Mouse (Mus musculus): Measurements from ENCODE around the gene Med19. TPM values are rescaled to one million over a fixed set of nuclear protein-coding genes. Genes with fewer than 3 reads are reported as not detected.

Med19 gene
- polyA plus RNA-seq, 2 experiments, result 20.4 to 33.6 TPM

GRCm38 (mm10) chr2:84682605-84683183, 4.5 kb downstream of the Med19 start:
- no peak overlapping the region for H3K4me3 ChIP-seq (replicated peaks; ENCODE audit: low read length)
- peaks cover 42% of the 10 kb centered on the region for H3K36me3 ChIP-seq (ENCODE audit: control insufficient read depth, insufficient read depth, low read length)
- ATAC-seq (ENCODE audit: low FRiP score, low read depth), result no peak
- DNase-seq (ENCODE audit: low spot score), result no peak
- peaks cover 5% of the 10 kb centered on the region; the same call in 1 of the 2 replicates for H3K4me1 ChIP-seq (ENCODE audit: control insufficient read depth, insufficient read depth, low read length)
- no peak overlapping the region for H3K27ac ChIP-seq (replicated peaks; ENCODE audit: low read depth, low read length)
- TF ChIP-seq POLR2A (IDR thresholded peaks at IDR 0.05; ENCODE audit: borderline replicate concordance, extremely low read depth, insufficient read depth, insufficient read length), result no peak
- no peaks in the 10 kb centered on the region for H3K9me3 ChIP-seq (ENCODE audit: control insufficient read depth, low read length)
- H3K9ac ChIP-seq (ENCODE audit: low read depth, low read length, severe bottlenecking), result no peak overlapping the region
- no peaks in the 10 kb centered on the region for H3K27me3 ChIP-seq (ENCODE audit: control insufficient read depth, insufficient read depth, low read length)
- 79% methylated on average over 6 of the region's 6 CpGs for WGBS
- no peak overlapping the region for H3K4me2 ChIP-seq (replicated peaks; ENCODE audit: low read depth, low read length, severe bottlenecking)

GRCm38 (mm10) chr2:84688080-84688844, 10.1 kb downstream of the Med19 start:
- ATAC-seq (ENCODE audit: low FRiP score, low read depth) (no peak), DNase-seq (ENCODE audit: low spot score) (no peak)
- Histone ChIP-seq H3K9me3 (ENCODE audit: control insufficient read depth, low read length) (no peaks in the 10 kb centered on the region), H3K27ac (replicated peaks; ENCODE audit: low read depth, low read length) (no peak overlapping the region), H3K4me3 (replicated peaks; ENCODE audit: low read length) (no peak overlapping the region), H3K36me3 (ENCODE audit: control insufficient read depth, insufficient read depth, low read length) (peaks cover 78% of the 10 kb centered on the region), H3K4me2 (replicated peaks; ENCODE audit: low read depth, low read length, severe bottlenecking) (no peak overlapping the region), H3K27me3 (ENCODE audit: control insufficient read depth, insufficient read depth, low read length) (no peaks in the 10 kb centered on the region), H3K4me1 (ENCODE audit: control insufficient read depth, insufficient read depth, low read length) (no peaks in the 10 kb centered on the region), H3K9ac (ENCODE audit: low read depth, low read length, severe bottlenecking) (no peak overlapping the region)
- 83% methylated on average over 2 of the region's 2 CpGs for WGBS
- no peak for TF ChIP-seq POLR2A (IDR thresholded peaks at IDR 0.05; ENCODE audit: borderline replicate concordance, extremely low read depth, insufficient read depth, insufficient read length)

GRCm38 (mm10) chr2:84690050-84690449, 11.8 kb downstream of the Med19 start:
- no peak for ATAC-seq (ENCODE audit: low FRiP score, low read depth)

GRCm38 (mm10) chr2:84695007-84695695, 16.9 kb downstream of the Med19 start:
- peaks cover 75% of the 10 kb centered on the region for H3K36me3 ChIP-seq (ENCODE audit: control insufficient read depth, insufficient read depth, low read length)
- no peak for TF ChIP-seq POLR2A (IDR thresholded peaks at IDR 0.05; ENCODE audit: borderline replicate concordance, extremely low read depth, insufficient read depth, insufficient read length)
- H3K4me2 ChIP-seq (replicated peaks; ENCODE audit: low read depth, low read length, severe bottlenecking), result no peak overlapping the region
- H3K27ac ChIP-seq (replicated peaks; ENCODE audit: low read depth, low read length), result no peak overlapping the region
- ATAC-seq (ENCODE audit: low FRiP score, low read depth) (no peak), DNase-seq (ENCODE audit: low spot score) (no peak)
- no peaks in the 10 kb centered on the region for H3K9me3 ChIP-seq (ENCODE audit: control insufficient read depth, low read length)
- no peaks in the 10 kb centered on the region for H3K4me1 ChIP-seq (ENCODE audit: control insufficient read depth, insufficient read depth, low read length)
- no peak overlapping the region for H3K4me3 ChIP-seq (replicated peaks; ENCODE audit: low read length)
- H3K9ac ChIP-seq (ENCODE audit: low read depth, low read length, severe bottlenecking), result no peak overlapping the region
- WGBS, result 92% methylated on average over 5 of the region's 5 CpGs
- H3K27me3 ChIP-seq (ENCODE audit: control insufficient read depth, insufficient read depth, low read length), result no peaks in the 10 kb centered on the region

More at GRCm38 (mm10) chr2:84690050-84690449, 11.8 kb downstream of the Med19 start:
- Histone ChIP-seq H3K36me3 (ENCODE audit: control insufficient read depth, insufficient read depth, low read length) (peaks cover 82% of the 10 kb centered on the region), H3K4me1 (ENCODE audit: control insufficient read depth, insufficient read depth, low read length) (no peaks in the 10 kb centered on the region), H3K9me3 (ENCODE audit: control insufficient read depth, low read length) (no peaks in the 10 kb centered on the region), H3K4me2 (replicated peaks; ENCODE audit: low read depth, low read length, severe bottlenecking) (no peak overlapping the region), H3K9ac (ENCODE audit: low read depth, low read length, severe bottlenecking) (no peak overlapping the region), H3K27me3 (ENCODE audit: control insufficient read depth, insufficient read depth, low read length) (no peaks in the 10 kb centered on the region), H3K4me3 (replicated peaks; ENCODE audit: low read length) (no peak overlapping the region), H3K27ac (replicated peaks; ENCODE audit: low read depth, low read length) (no peak overlapping the region)
- 94% methylated on average over 12 of the region's 12 CpGs for WGBS
- no peak for DNase-seq (ENCODE audit: low spot score)
- no peak for TF ChIP-seq POLR2A (IDR thresholded peaks at IDR 0.05; ENCODE audit: borderline replicate concordance, extremely low read depth, insufficient read depth, insufficient read length)

GRCm38 (mm10) chr2:84703497-84703896, 25.3 kb downstream of the Med19 start:
- peaks cover 56% of the 10 kb centered on the region for H3K36me3 ChIP-seq (ENCODE audit: control insufficient read depth, insufficient read depth, low read length)
- WGBS, result 100% methylated on average over 1 of the region's 1 CpGs
- H3K4me3 ChIP-seq (replicated peaks; ENCODE audit: low read length), result no peak overlapping the region
- DNase-seq (ENCODE audit: low spot score) (no peak), ATAC-seq (ENCODE audit: low FRiP score, low read depth) (no peak)
- no peak for TF ChIP-seq POLR2A (IDR thresholded peaks at IDR 0.05; ENCODE audit: borderline replicate concordance, extremely low read depth, insufficient read depth, insufficient read length)
- H3K27ac ChIP-seq (replicated peaks; ENCODE audit: low read depth, low read length), result no peak overlapping the region
- H3K27me3 ChIP-seq (ENCODE audit: control insufficient read depth, insufficient read depth, low read length), result no peaks in the 10 kb centered on the region
- no peaks in the 10 kb centered on the region for H3K4me1 ChIP-seq (ENCODE audit: control insufficient read depth, insufficient read depth, low read length)
- no peaks in the 10 kb centered on the region for H3K9me3 ChIP-seq (ENCODE audit: control insufficient read depth, low read length)
- H3K9ac ChIP-seq (ENCODE audit: low read depth, low read length, severe bottlenecking), result no peak overlapping the region
- H3K4me2 ChIP-seq (replicated peaks; ENCODE audit: low read depth, low read length, severe bottlenecking), result no peak overlapping the region

Measured in limb, embryonic 14.5 days (tissue).